Mouse (Mus musculus) left cerebral cortex, adult 2 months (tissue): ENCODE measurements around the gene Olfr466. TPM values are rescaled to one million over a fixed set of nuclear protein-coding genes. Genes with fewer than 3 reads are reported as not detected.
A peak's percentile ranks its signal among the peaks of the same experiment; 100 is the strongest.

Experiments used
- DNase-seq, 2 experiments: peaks; one replicate each; pipeline ENCODE4 v3.0.0; 2021 to 2022; ENCODE audit warnings: low spot score in 2 of 2, mixed read lengths in 1 of 2; ENCODE audit errors: extremely low spot score in 1 of 2
- H3K27ac ChIP-seq: fragments of 200-600 bp; 2 replicates; pipeline ENCODE4 v1.8.1; 2022
- H3K4me3 ChIP-seq: fragments of 200-600 bp; 2 replicates; pipeline ENCODE4 v1.8.1; 2022
- CTCF ChIP-seq: fragments of 200-600 bp; IDR thresholded peaks from 2 replicates; pipeline ENCODE4 v1.8.1; 2022; ENCODE audit warnings: antibody characterized with exemption, mild to moderate bottlenecking, moderate library complexity
- intact Hi-C: fragments of 180-260 bp; cut with DNase I; formaldehyde crosslinking; loops from one replicate; pipeline ENCODE4 v1.15.1; 2025
- total RNA-seq, 2 experiments: library from RNA; stranded (reverse); gene quantifications; 2 replicates each; pipeline ENCODE4 v1.2.3; 2021

The Olfr466 gene
- total RNA-seq, 2 experiments from 2014 or later: not detected

DNA sequence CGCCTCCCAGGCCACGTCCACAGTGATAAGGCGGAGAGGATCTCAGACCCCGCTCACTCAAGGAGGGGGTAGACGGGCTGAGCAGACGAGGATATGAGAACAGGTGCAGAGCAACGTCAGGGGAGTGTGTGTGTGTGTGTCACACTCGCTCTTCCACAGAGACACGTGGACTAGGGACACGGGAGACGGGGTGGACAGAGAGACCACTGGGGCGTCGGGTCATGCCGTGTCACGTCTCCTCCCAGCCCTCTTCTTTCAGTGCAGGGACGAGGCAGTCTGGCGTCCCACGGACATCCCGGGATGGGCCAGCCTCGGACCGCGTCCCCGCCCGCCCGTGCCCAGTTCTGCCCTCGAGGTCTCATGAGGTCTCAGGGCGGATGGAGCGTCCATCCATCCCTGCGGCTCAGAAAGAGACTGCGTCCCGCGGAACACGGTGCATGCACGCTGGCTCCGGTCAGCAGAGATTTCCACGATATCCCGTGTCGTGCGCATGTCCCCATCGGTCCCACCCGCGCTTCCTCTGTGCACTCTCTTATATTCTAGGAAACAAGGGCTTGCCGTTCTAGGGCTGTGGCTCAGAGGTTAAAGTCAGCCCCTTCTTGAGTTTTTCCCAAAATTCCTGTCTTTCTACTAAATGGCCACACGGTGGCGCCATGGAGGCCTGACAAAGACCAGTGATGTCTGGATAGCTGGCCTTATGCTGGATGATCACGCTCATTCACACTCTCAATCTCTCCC lies 25.9 kb downstream of the Olfr466 start:
- intact Hi-C loops: loop anchor here (10.0 kb wide), 1 partner anchor 129 kb away; no protein-coding TSS in a partner anchor
- peak; percentile 66 for TF ChIP-seq CTCF
- Histone ChIP-seq H3K27ac (no peak overlapping the region), H3K4me3 (peak overlapping the region; percentile 27; the same call in 1 of the 2 replicates)
- peak; percentile 8 to 11 for DNase-seq

DNA sequence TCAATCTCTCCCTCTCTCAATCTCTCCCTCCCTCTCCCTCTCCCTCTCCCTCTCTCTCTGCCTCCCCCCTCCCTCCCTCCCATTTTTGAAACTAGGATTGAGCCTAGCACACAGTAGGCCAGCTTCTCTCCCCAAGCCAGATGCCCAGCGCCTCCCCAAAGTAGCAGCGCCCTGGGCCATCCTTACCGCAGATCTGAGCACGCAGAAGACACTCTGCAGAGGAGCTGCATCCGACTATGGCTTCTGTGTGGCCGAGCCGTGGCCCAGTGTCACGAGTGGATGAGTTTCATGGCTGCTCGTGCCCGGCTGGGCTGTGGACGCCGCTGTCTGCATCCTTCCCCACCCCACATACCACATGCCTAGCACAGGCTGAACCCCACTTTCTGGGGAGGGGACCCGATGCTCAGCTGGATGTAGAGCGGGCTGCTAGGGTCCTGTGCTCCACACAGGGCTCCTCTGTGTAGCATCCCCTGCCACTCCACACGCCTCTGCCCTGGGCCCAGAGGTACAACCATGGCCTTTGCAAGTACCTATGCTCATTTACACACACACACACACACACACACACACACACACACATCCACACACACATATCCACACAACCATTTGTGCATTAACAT lies 26.5 kb downstream of the Olfr466 start:
- intact Hi-C loops: loop anchor here (10.0 kb wide), 1 partner anchor 128 kb away; no protein-coding TSS in a partner anchor
- Histone ChIP-seq H3K4me3 (no peak overlapping the region), H3K27ac (no peak overlapping the region)
- no peak for DNase-seq
- no peak for TF ChIP-seq CTCF

DNA sequence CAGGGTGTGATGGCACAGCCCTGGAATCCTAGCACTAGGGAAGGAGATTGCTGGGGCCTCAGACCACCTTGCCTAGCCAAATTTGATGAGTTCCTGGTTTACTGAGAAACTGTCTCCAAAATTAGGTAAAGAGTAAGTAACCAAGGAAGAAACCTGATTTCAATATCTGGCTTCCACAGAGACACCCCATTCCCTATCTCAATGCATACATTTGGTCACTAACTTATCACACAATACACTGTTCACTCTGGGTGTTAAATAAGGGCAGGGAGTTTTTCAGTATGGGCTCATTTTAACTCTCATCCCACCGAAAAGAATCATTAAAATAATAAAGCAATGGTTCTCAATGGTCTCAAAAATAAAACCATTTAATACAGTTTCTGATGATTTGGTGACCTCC lies 50.6 kb downstream of the Olfr466 start:
- no peak for TF ChIP-seq CTCF
- intact Hi-C loops: no loop called here
- DNase-seq: no peak
- no peak overlapping the region for H3K27ac ChIP-seq
- H3K4me3 ChIP-seq: no peak overlapping the region

Other genes with a start within 250 kb of the Olfr466 start
- 1 to 10 TPM; 4.8 to 8.3 TPM for gene Cntnap3, start 246.3 kb upstream of the Olfr466 start, total RNA-seq
- gene Spata31, start 232.8 kb upstream of the Olfr466 start, total RNA-seq: not detected
- gene Spata31d1c, start 117.2 kb upstream of the Olfr466 start, total RNA-seq: not detected
- gene Prss47, start 97.5 kb upstream of the Olfr466 start, total RNA-seq: not detected
- 10 to 100 TPM; 42.9 to 46.9 TPM for gene Mfsd14b, start 37.3 kb upstream of the Olfr466 start, total RNA-seq
- gene Olfr465-ps1, start 12.2 kb upstream of the Olfr466 start, total RNA-seq: not detected
- gene Nlrp4f, start 55.7 kb downstream of the Olfr466 start, total RNA-seq: under 1 TPM; 0.25 to 0.72 TPM
- gene Gm10775, start 109.3 kb downstream of the Olfr466 start, total RNA-seq: under 1 TPM; 0.49 to 0.86 TPM
- gene Zfp369, start 128.6 kb downstream of the Olfr466 start, total RNA-seq: 10 to 100 TPM; 62.6 to 70.3 TPM